Mouse (Mus musculus) CH12.LX (cell line): ENCODE results near the gene Rhot1. TPM values are rescaled to one million over a fixed set of nuclear protein-coding genes. Genes with fewer than 3 reads are reported as not detected.

Experiments used
- DNase-seq: peaks from one replicate; pipeline ENCODE4 v3.0.0-alpha.2; 2013; ENCODE audit errors: extremely low read depth
- H3K27ac ChIP-seq: 2 replicates; pipeline ENCODE4 v1.5.1; 2012; ENCODE audit warnings: low read depth, mild to moderate bottlenecking, control low read depth, moderate library complexity; ENCODE audit not compliant: insufficient read depth
- H3K27me3 ChIP-seq: replicated peaks from 2 replicates; pipeline ENCODE3; 2012; ENCODE audit warnings: inconsistent platforms
- H3K36me3 ChIP-seq, 2 experiments: replicated peaks in 1 of 2; 2 replicates each; pipeline versions ENCODE3 to v1.6.1; 2012; ENCODE audit warnings: inconsistent platforms in 1 of 2, low read length in 1 of 2, mild to moderate bottlenecking in 1 of 2, mixed read lengths in 1 of 2, moderate library complexity in 1 of 2; ENCODE audit not compliant: control insufficient read depth in 1 of 2, insufficient read depth in 1 of 2
- H3K4me1 ChIP-seq, 2 experiments: 2 replicates each; pipeline ENCODE4 v1.6.1; 2012; ENCODE audit warnings: inconsistent platforms in 1 of 2, moderate library complexity in 1 of 2; ENCODE audit not compliant: insufficient read depth in 2 of 2, control insufficient read depth in 1 of 2
- H3K4me2 ChIP-seq: 2 replicates; pipeline ENCODE4 v1.6.1; 2012; ENCODE audit warnings: low read depth, mild to moderate bottlenecking, control low read depth; ENCODE audit not compliant: poor library complexity, insufficient read depth, severe bottlenecking
- H3K4me3 ChIP-seq, 3 experiments: fragments of 150-350 bp in 1 of 3; sonication (generic) in 1 of 3; replicated peaks in 1 of 3; 2 replicates each; pipeline versions ENCODE3 to v1.5.1; 2011 to 2012; ENCODE audit warnings: low read depth in 2 of 3, low read length in 2 of 3, mild to moderate bottlenecking in 2 of 3, moderate library complexity in 2 of 3, control low read depth in 1 of 3, improper control_type of control experiment in 1 of 3, inconsistent platforms in 1 of 3, mixed read lengths in 1 of 3; ENCODE audit not compliant: poor library complexity in 1 of 3
- H3K79me2 ChIP-seq: replicated peaks from 2 replicates; pipeline ENCODE4 v1.6.1; 2012; ENCODE audit warnings: mild to moderate bottlenecking, moderate library complexity; ENCODE audit not compliant: control insufficient read depth, poor library complexity, insufficient read depth, severe bottlenecking; ENCODE audit errors: extremely low read depth
- H3K9ac ChIP-seq: 2 replicates; pipeline ENCODE4 v1.6.1; 2012; ENCODE audit warnings: low read depth, mild to moderate bottlenecking, control low read depth, moderate library complexity; ENCODE audit not compliant: insufficient read depth
- H3K9me3 ChIP-seq: replicated peaks from 2 replicates; pipeline ENCODE3; 2012; ENCODE audit warnings: low read length, inconsistent platforms, mixed read lengths
- BHLHE40 ChIP-seq: IDR thresholded peaks from 2 replicates; pipeline ENCODE4 v1.6.1; 2011; ENCODE audit warnings: mild to moderate bottlenecking, low read depth, low read length, improper control_type of control experiment
- CHD1 ChIP-seq: IDR thresholded peaks from 2 replicates; pipeline ENCODE4 v1.6.1; 2012; ENCODE audit warnings: low read depth, low read length, improper control_type of control experiment, inconsistent platforms
- CHD2 ChIP-seq: IDR thresholded peaks from 2 replicates; pipeline ENCODE4 v1.6.1; 2011; ENCODE audit warnings: low read length, improper control_type of control experiment
- ETS1 ChIP-seq: conservative IDR thresholded peaks from 2 replicates; pipeline ENCODE4 v1.6.1; 2012; ENCODE audit warnings: low read depth, mild to moderate bottlenecking, inconsistent platforms, low read length, improper control_type of control experiment, moderate library complexity
- GABPA ChIP-seq: IDR thresholded peaks from 2 replicates; pipeline ENCODE4 v1.6.1; 2012; ENCODE audit warnings: low read depth, low read length, improper control_type of control experiment, inconsistent platforms; ENCODE audit not compliant: insufficient replicate concordance
- JUN ChIP-seq: IDR thresholded peaks from 2 replicates; pipeline ENCODE4 v1.6.1; 2011; ENCODE audit warnings: low read depth, mild to moderate bottlenecking, low read length, improper control_type of control experiment, moderate library complexity; ENCODE audit not compliant: insufficient read depth
- MAX ChIP-seq: IDR thresholded peaks from 2 replicates; pipeline ENCODE4 v1.6.1; 2011; ENCODE audit warnings: low read length, improper control_type of control experiment
- MAZ ChIP-seq: IDR thresholded peaks from 2 replicates; pipeline ENCODE4 v1.6.1; 2012; ENCODE audit warnings: low read depth, mild to moderate bottlenecking, inconsistent platforms, low read length, improper control_type of control experiment, moderate library complexity
- MXI1 ChIP-seq: IDR thresholded peaks from 2 replicates; pipeline ENCODE4 v1.6.1; 2011; ENCODE audit warnings: mild to moderate bottlenecking, low read depth, low read length, improper control_type of control experiment
- MYC ChIP-seq: IDR thresholded peaks from 2 replicates; pipeline ENCODE4 v1.6.1; 2011; ENCODE audit warnings: low read depth, mild to moderate bottlenecking, improper control_type of control experiment, low read length
- NELFE ChIP-seq: IDR thresholded peaks from 2 replicates; pipeline ENCODE4 v1.6.1; 2011; ENCODE audit warnings: low read depth, low read length, improper control_type of control experiment
- NRF1 ChIP-seq: IDR thresholded peaks from 2 replicates; pipeline ENCODE4 v1.6.1; 2014; ENCODE audit warnings: low read depth, mild to moderate bottlenecking, inconsistent platforms, low read length, improper control_type of control experiment, moderate library complexity
- POLR2AphosphoS2 ChIP-seq: IDR thresholded peaks from 2 replicates; pipeline ENCODE4 v1.6.1; 2011; ENCODE audit warnings: low read depth, low read length, improper control_type of control experiment
- RCOR1 ChIP-seq: conservative IDR thresholded peaks from 2 replicates; pipeline ENCODE4 v1.6.1; 2012; ENCODE audit warnings: low read depth, mild to moderate bottlenecking, inconsistent platforms, low read length, improper control_type of control experiment
- TBP ChIP-seq: conservative IDR thresholded peaks from 2 replicates; pipeline ENCODE4 v1.6.1; 2011; ENCODE audit warnings: low read depth, low read length, improper control_type of control experiment
- UBTF ChIP-seq: IDR thresholded peaks from 2 replicates; pipeline ENCODE4 v1.6.1; 2012; ENCODE audit warnings: low read depth, mild to moderate bottlenecking, inconsistent platforms, low read length, improper control_type of control experiment, moderate library complexity
- ZC3H11A ChIP-seq: IDR thresholded peaks from 2 replicates; pipeline ENCODE4 v1.6.1; 2012; ENCODE audit warnings: low read depth, mild to moderate bottlenecking, inconsistent platforms, low read length, improper control_type of control experiment
- ZMIZ1 ChIP-seq: IDR thresholded peaks from 2 replicates; pipeline ENCODE4 v1.6.1; 2012; ENCODE audit warnings: low read depth, mild to moderate bottlenecking, inconsistent platforms, low read length, improper control_type of control experiment
- ZNF384 ChIP-seq: IDR thresholded peaks from 2 replicates; pipeline ENCODE4 v1.6.1; 2012; ENCODE audit warnings: low read depth, low read length, improper control_type of control experiment, inconsistent platforms
- dilution Hi-C: fragments of 300-500 bp; cut with MboI; formaldehyde crosslinking; loops from 2 replicates; pipeline ENCODE4 v1.14.3; 2020; ENCODE audit warnings: low sequenced_read_pairs; ENCODE audit not compliant: extremely low pct_unique_long_range_greater_than_20kb, extremely low pct_ligation_motif_present
- in situ Hi-C: fragments of 300-500 bp; cut with MboI; formaldehyde crosslinking; loops from 3 replicates; pipeline ENCODE4 v1.14.3; 2019; ENCODE audit warnings: low sequenced_read_pairs, low pct_ligation_motif_present, low pct_unique_long_range_greater_than_20kb, mixed read lengths
- polyA plus RNA-seq: library from polyadenylated mRNA; unstranded; fragments of >175 nt; gene quantifications from 2 replicates; pipeline ENCODE4 v1.2.1, GENCODE M21; 2012; ENCODE audit warnings: low read depth; ENCODE audit not compliant: insufficient read length
- total RNA-seq, 2 experiments: library from RNA; depleted of rRNA; stranded (reverse); fragments of 300-350 nt in 1 of 2; fragments of >200 nt in 1 of 2; gene quantifications; 2 replicates each; pipeline ENCODE4 v1.2.3; 2012 to 2014

Gene Rhot1
- total and polyA plus RNA-seq, 3 experiments: 33.1 to 73.3 (median 61.0) TPM

- DNase-seq: no peak
- no peaks in the 10 kb centered on the region for H3K9me3 ChIP-seq
- in situ Hi-C loops (no loop called here), dilution Hi-C loops (no loop called here)
- H3K27me3 ChIP-seq: no peaks in the 10 kb centered on the region
- H3K4me1 ChIP-seq: no peaks in the 10 kb centered on the region
- no peak overlapping the region for H3K4me3 ChIP-seq
- no peak overlapping the region for H3K9ac ChIP-seq
- no peak overlapping the region for H3K4me2 ChIP-seq
- H3K27ac ChIP-seq: no peak overlapping the region
- no peaks in the 10 kb centered on the region for H3K79me2 ChIP-seq
- no peak for TF ChIP-seq CHD2
- no peak for TF ChIP-seq NELFE
- TF ChIP-seq TBP: no peak
- no peak for TF ChIP-seq POLR2AphosphoS2
- TF ChIP-seq ZC3H11A: no peak
- TF ChIP-seq RCOR1: no peak
- TF ChIP-seq GABPA: no peak
- no peak for TF ChIP-seq JUN
- TF ChIP-seq CHD1: no peak
- no peak for TF ChIP-seq MXI1
- TF ChIP-seq ZMIZ1: no peak
- TF ChIP-seq NRF1: no peak
- peaks cover 31 to 73% of the 10 kb centered on the region in 2 experiments for H3K36me3 ChIP-seq
Observed at GRCm38 (mm10) chr11:80238306-80238705, 29.5 kb downstream of the Rhot1 start.

GRCm38 (mm10) chr11:80247026-80247425 lies 38.2 kb downstream of the Rhot1 start:
- no peak overlapping the region for H3K27ac ChIP-seq
- dilution Hi-C loops (no loop called here), in situ Hi-C loops (no loop called here)
- no peaks in the 10 kb centered on the region for H3K9me3 ChIP-seq
- no peak overlapping the region for H3K4me3 ChIP-seq
- H3K79me2 ChIP-seq: no peaks in the 10 kb centered on the region
- DNase-seq: no peak
- H3K9ac ChIP-seq: no peak overlapping the region
- TF ChIP-seq TBP (no peak), MYC (no peak), NRF1 (no peak), BHLHE40 (no peak), NELFE (no peak), JUN (no peak), RCOR1 (no peak), MAX (no peak), ZNF384 (no peak), UBTF (no peak), MAZ (no peak), ETS1 (no peak)
- H3K4me1 ChIP-seq: peaks cover 3% of the 10 kb centered on the region in 2 experiments; a peak in 1 of 4 replicates
- H3K4me2 ChIP-seq: no peak overlapping the region
- no peaks in the 10 kb centered on the region for H3K27me3 ChIP-seq
- H3K36me3 ChIP-seq: peaks cover 43 to 87% of the 10 kb centered on the region in 2 experiments
